ENCODE assay signal across 18 mouse cellular contexts in the genomic region with DNA sequence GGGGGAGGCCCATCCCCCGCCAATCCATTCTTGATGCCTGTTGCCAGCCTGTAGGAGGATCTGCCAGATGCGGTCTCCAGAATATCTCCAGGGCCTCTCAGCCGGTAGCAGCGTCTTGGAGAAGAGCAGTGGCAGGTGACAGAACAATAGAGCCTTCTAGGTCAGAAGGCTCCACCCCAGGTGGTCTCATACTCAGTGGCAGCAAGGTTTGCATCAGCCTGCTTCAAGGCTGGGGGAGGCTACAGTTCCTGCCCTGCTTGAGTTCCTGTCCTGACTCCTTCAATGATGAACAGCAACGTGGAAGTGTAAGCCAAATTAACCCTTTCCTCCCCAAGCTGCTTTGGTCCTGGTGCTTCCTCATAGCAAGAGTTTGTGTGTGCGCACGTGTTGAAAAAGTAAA.
"Had no signal": no experiment of that assay in that cellular context is flagged by ENCODE, and none has a peak within 500 bp of the region (broad histone marks: within the 10 kb centered on the region; RNA-seq: fewer than 3 reads in every experiment).

No protein-coding gene starts in this region.

- H3K36me3 ChIP-seq: liver, embryonic 13.5 days; liver, embryonic 15.5 days; lung, embryonic 15.5 days; midbrain, embryonic 13.5 days; midbrain, embryonic 15.5 days; neural tube, embryonic 12.5 days; stomach, embryonic 15.5 days had no signal

- H3K27me3 ChIP-seq: liver, embryonic 13.5 days; liver, embryonic 15.5 days; lung, embryonic 15.5 days; midbrain, embryonic 13.5 days; midbrain, embryonic 15.5 days; neural tube, embryonic 12.5 days; stomach, embryonic 15.5 days had no signal

- H3K27ac ChIP-seq: liver, embryonic 13.5 days; liver, embryonic 15.5 days; lung, embryonic 15.5 days; midbrain, embryonic 13.5 days; midbrain, embryonic 15.5 days; neural tube, embryonic 12.5 days; stomach, embryonic 15.5 days; stomach, postnatal 0 days had no signal

- ATAC-seq: liver, postnatal 0 days; midbrain, embryonic 13.5 days; midbrain, embryonic 15.5 days had no signal

- H3K4me3 ChIP-seq: liver, embryonic 13.5 days; liver, embryonic 15.5 days; lung, embryonic 15.5 days; midbrain, embryonic 13.5 days; midbrain, embryonic 15.5 days; neural tube, embryonic 12.5 days; stomach, embryonic 15.5 days had no signal

- DNase-seq: liver, embryonic 13.5 days; liver, postnatal 0 days; lung, adult 2 months; lung, postnatal 10 days; lung, postnatal 4 days; right cerebral cortex, postnatal 14 days; thymus, adult 2 months; thymus, postnatal 25 days; thymus, postnatal 4 days had no signal

- H3K9ac ChIP-seq: liver, embryonic 13.5 days; liver, embryonic 15.5 days; liver, postnatal 0 days; lung, embryonic 15.5 days; midbrain, embryonic 13.5 days; midbrain, embryonic 15.5 days; neural tube, embryonic 12.5 days; stomach, embryonic 15.5 days had no signal

- H3K9me3 ChIP-seq: lung, embryonic 15.5 days; midbrain, embryonic 13.5 days; midbrain, embryonic 15.5 days; stomach, embryonic 15.5 days had no signal

- H3K4me2 ChIP-seq: liver, embryonic 11.5 days; liver, embryonic 13.5 days; liver, embryonic 15.5 days; lung, embryonic 15.5 days; midbrain, embryonic 11.5 days; midbrain, embryonic 13.5 days; midbrain, embryonic 15.5 days; neural tube, embryonic 12.5 days; stomach, embryonic 15.5 days had no signal

- H3K4me1 ChIP-seq: liver, embryonic 13.5 days; liver, embryonic 15.5 days; lung, embryonic 15.5 days; midbrain, embryonic 13.5 days; midbrain, embryonic 15.5 days; neural tube, embryonic 12.5 days; stomach, embryonic 15.5 days had no signal
